Mouse (Mus musculus) liver, adult 2 months (tissue): Measurements from ENCODE around the gene Ccdc138.

ENCODE experiments used
- CTCF ChIP-seq: fragments of 200-500 bp; IDR thresholded peaks from 2 replicates; pipeline ENCODE4 v1.5.1; 2011; ENCODE audit warnings: low read depth, low read length, control low read depth
- POLR2A ChIP-seq: fragments of 200-500 bp; IDR thresholded peaks from 2 replicates; pipeline ENCODE4 v1.6.1; 2011; ENCODE audit warnings: low read length, control low read depth; ENCODE audit not compliant: insufficient read depth; ENCODE audit errors: extremely low read depth

DNA sequence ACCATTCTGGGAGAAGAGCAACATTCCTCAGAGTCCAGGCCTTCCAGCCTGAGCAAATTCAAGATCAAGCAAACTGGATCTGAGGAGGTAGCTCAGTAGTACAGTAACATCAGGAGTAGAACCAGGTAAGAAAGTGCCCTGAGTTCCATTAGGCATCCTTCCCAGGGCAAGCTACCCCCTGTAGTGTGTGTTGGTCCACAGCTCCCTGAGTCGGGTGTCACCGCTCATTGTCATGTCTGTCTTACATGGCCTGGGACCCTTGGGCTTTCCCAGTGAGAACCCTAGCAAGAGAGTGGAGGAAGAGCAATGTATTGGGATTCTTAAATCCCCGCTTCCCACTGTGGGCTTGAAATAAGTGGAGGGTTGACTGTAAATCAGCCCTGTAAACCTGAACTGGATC, 97.4 kb downstream of the Ccdc138 start:
- TF ChIP-seq CTCF (no peak), POLR2A (no peak)
